Mouse (Mus musculus): Measurements from ENCODE around the gene Hsf4. TPM values are rescaled to one million over a fixed set of nuclear protein-coding genes. Genes with fewer than 3 reads are reported as not detected.

Gene Hsf4
- polyA plus RNA-seq, 1 experiment from 2014 or later, result 0.54 TPM

- peaks cover 34% of the 10 kb centered on the region for H3K4me1 ChIP-seq (replicated peaks)
- 87% methylated on average over 8 of the region's 8 CpGs for WGBS
- ATAC-seq (ENCODE audit: low FRiP score, low read depth), result no peak
- H3K36me3 ChIP-seq, result peaks cover 59% of the 10 kb centered on the region
- no peak overlapping the region for H3K27ac ChIP-seq (replicated peaks)
- no peaks in the 10 kb centered on the region for H3K9me3 ChIP-seq
- H3K27me3 ChIP-seq, result no peaks in the 10 kb centered on the region
- no peak overlapping the region for H3K9ac ChIP-seq
- H3K4me2 ChIP-seq, result no peak overlapping the region
- no peak overlapping the region for H3K4me3 ChIP-seq
These were observed 33.8 kb downstream of the Hsf4 start for GRCm38 (mm10) chr8:105303396-105303795.

GRCm38 (mm10) chr8:105303874-105304273 lies 34.3 kb downstream of the Hsf4 start:
- no peaks in the 10 kb centered on the region for H3K9me3 ChIP-seq
- H3K9ac ChIP-seq, result no peak overlapping the region
- H3K36me3 ChIP-seq, result peaks cover 61% of the 10 kb centered on the region
- H3K4me2 ChIP-seq, result no peak overlapping the region
- ATAC-seq (ENCODE audit: low FRiP score, low read depth), result no peak
- no peaks in the 10 kb centered on the region for H3K27me3 ChIP-seq
- no peak overlapping the region for H3K4me3 ChIP-seq
- no peak overlapping the region for H3K27ac ChIP-seq (replicated peaks)
- peaks cover 29% of the 10 kb centered on the region for H3K4me1 ChIP-seq (replicated peaks)
- WGBS, result 84% methylated on average over 9 of the region's 9 CpGs

- 70% methylated on average over 9 of the region's 9 CpGs for WGBS
- Histone ChIP-seq H3K36me3 (peaks cover 62% of the 10 kb centered on the region), H3K27ac (replicated peaks) (no peak overlapping the region), H3K4me3 (no peak overlapping the region), H3K4me2 (no peak overlapping the region), H3K27me3 (no peaks in the 10 kb centered on the region), H3K4me1 (replicated peaks) (peaks cover 23% of the 10 kb centered on the region), H3K9me3 (no peaks in the 10 kb centered on the region), H3K9ac (no peak overlapping the region)
- ATAC-seq (ENCODE audit: low FRiP score, low read depth), result 0 out of 2 replicates have a peak, but pooled peaks have one; percentile 1
These were observed 35.0 kb downstream of the Hsf4 start for GRCm38 (mm10) chr8:105304325-105305210.

GRCm38 (mm10) chr8:105305211-105306145 lies 35.9 kb downstream of the Hsf4 start, which contains the start of gene Elmo3:
Gene Elmo3 (plus strand): TSS chr8:105305601.
- no peaks in the 10 kb centered on the region for H3K27me3 ChIP-seq
- peak within 1 kb of the TSS; percentile 48 for H3K4me2 ChIP-seq
- H3K9me3 ChIP-seq, result no peaks in the 10 kb centered on the region
- peak; percentile 66 for ATAC-seq (ENCODE audit: low FRiP score, low read depth)
- H3K36me3 ChIP-seq, result peaks cover 53% of the 10 kb centered on the region
- H3K27ac ChIP-seq (replicated peaks), result no peak within 1 kb of the TSS
- peaks cover 15% of the 10 kb centered on the region for H3K4me1 ChIP-seq (replicated peaks)
- peak within 1 kb of the TSS; percentile 38 for H3K9ac ChIP-seq
- peak within 1 kb of the TSS; percentile 16 for H3K4me3 ChIP-seq
- 10% methylated on average over 28 of the region's 30 CpGs for WGBS

- peak; percentile 33; the same call in 1 of the 2 replicates for ATAC-seq (ENCODE audit: low FRiP score, low read depth)
- Histone ChIP-seq H3K27me3 (no peaks in the 10 kb centered on the region), H3K9ac (no peak overlapping the region), H3K4me3 (peak overlapping the region; percentile 16; the same call in 1 of the 2 replicates), H3K4me2 (peak overlapping the region; percentile 48), H3K4me1 (replicated peaks) (peaks cover 15% of the 10 kb centered on the region), H3K9me3 (no peaks in the 10 kb centered on the region), H3K27ac (replicated peaks) (no peak overlapping the region), H3K36me3 (peaks cover 45% of the 10 kb centered on the region)
- WGBS, result 60% methylated on average over 5 of the region's 5 CpGs
These were observed 36.6 kb downstream of the Hsf4 start for GRCm38 (mm10) chr8:105306146-105306691.

GRCm38 (mm10) chr8:105307670-105308069 lies 38.1 kb downstream of the Hsf4 start:
- H3K4me2 ChIP-seq, result no peak overlapping the region
- no peak for ATAC-seq (ENCODE audit: low FRiP score, low read depth)
- H3K27me3 ChIP-seq, result no peaks in the 10 kb centered on the region
- no peaks in the 10 kb centered on the region for H3K9me3 ChIP-seq
- no peak overlapping the region for H3K4me3 ChIP-seq
- no peak overlapping the region for H3K9ac ChIP-seq
- peaks cover 36% of the 10 kb centered on the region for H3K36me3 ChIP-seq
- H3K4me1 ChIP-seq (replicated peaks), result peaks cover 15% of the 10 kb centered on the region
- no peak overlapping the region for H3K27ac ChIP-seq (replicated peaks)
- WGBS, result 94% methylated on average over 13 of the region's 13 CpGs

GRCm38 (mm10) chr8:105308428-105308827 lies 38.8 kb downstream of the Hsf4 start:
- Histone ChIP-seq H3K4me1 (replicated peaks) (peaks cover 15% of the 10 kb centered on the region), H3K27ac (replicated peaks) (no peak overlapping the region), H3K4me3 (no peak overlapping the region), H3K27me3 (no peaks in the 10 kb centered on the region), H3K36me3 (peaks cover 35% of the 10 kb centered on the region), H3K4me2 (no peak overlapping the region), H3K9me3 (no peaks in the 10 kb centered on the region), H3K9ac (no peak overlapping the region)
- WGBS, result 95% methylated on average over 10 of the region's 10 CpGs
- no peak for ATAC-seq (ENCODE audit: low FRiP score, low read depth)

- Histone ChIP-seq H3K9ac (no peak overlapping the region), H3K4me3 (no peak overlapping the region), H3K9me3 (no peaks in the 10 kb centered on the region), H3K36me3 (peaks cover 39% of the 10 kb centered on the region), H3K4me2 (no peak overlapping the region), H3K27ac (replicated peaks) (no peak overlapping the region), H3K27me3 (no peaks in the 10 kb centered on the region), H3K4me1 (replicated peaks) (peaks cover 15% of the 10 kb centered on the region)
- 83% methylated on average over 15 of the region's 15 CpGs for WGBS
- ATAC-seq (ENCODE audit: low FRiP score, low read depth), result no peak
These were observed 39.7 kb downstream of the Hsf4 start for GRCm38 (mm10) chr8:105309142-105309847.

- Histone ChIP-seq H3K27ac (replicated peaks) (no peak overlapping the region), H3K36me3 (peaks cover 39% of the 10 kb centered on the region), H3K4me2 (no peak overlapping the region), H3K9me3 (no peaks in the 10 kb centered on the region), H3K4me1 (replicated peaks) (peaks cover 12% of the 10 kb centered on the region), H3K4me3 (no peak overlapping the region), H3K9ac (no peak overlapping the region), H3K27me3 (no peaks in the 10 kb centered on the region)
- 89% methylated on average over 8 of the region's 8 CpGs for WGBS
- no peak for ATAC-seq (ENCODE audit: low FRiP score, low read depth)
These were observed 40.5 kb downstream of the Hsf4 start for GRCm38 (mm10) chr8:105310118-105310517.

- no peaks in the 10 kb centered on the region for H3K9me3 ChIP-seq
- no peak overlapping the region for H3K4me3 ChIP-seq
- no peak overlapping the region for H3K27ac ChIP-seq (replicated peaks)
- no peak for ATAC-seq (ENCODE audit: low FRiP score, low read depth)
- H3K9ac ChIP-seq, result no peak overlapping the region
- H3K4me1 ChIP-seq (replicated peaks), result no peaks in the 10 kb centered on the region
- no peaks in the 10 kb centered on the region for H3K27me3 ChIP-seq
- 87% methylated on average over 1 of the region's 1 CpGs for WGBS
- peaks cover 52% of the 10 kb centered on the region for H3K36me3 ChIP-seq
- H3K4me2 ChIP-seq, result no peak overlapping the region
These were observed 42.1 kb downstream of the Hsf4 start for GRCm38 (mm10) chr8:105311718-105312117.

GRCm38 (mm10) chr8:105312891-105313481 lies 43.4 kb downstream of the Hsf4 start:
- WGBS, result 94% methylated on average over 8 of the region's 8 CpGs
- no peak for ATAC-seq (ENCODE audit: low FRiP score, low read depth)
- no peaks in the 10 kb centered on the region for H3K9me3 ChIP-seq
- H3K27me3 ChIP-seq, result no peaks in the 10 kb centered on the region
- H3K27ac ChIP-seq (replicated peaks), result no peak overlapping the region
- peaks cover 50% of the 10 kb centered on the region for H3K36me3 ChIP-seq
- H3K9ac ChIP-seq, result no peak overlapping the region
- H3K4me3 ChIP-seq, result no peak overlapping the region
- no peak overlapping the region for H3K4me2 ChIP-seq
- H3K4me1 ChIP-seq (replicated peaks), result no peaks in the 10 kb centered on the region

Data from hindbrain, embryonic 15.5 days (tissue).